Mouse (Mus musculus) adrenal gland, adult 18-20 months (tissue): ENCODE measurements around the gene Cabp1. TPM values are rescaled to one million over a fixed set of nuclear protein-coding genes. Genes with fewer than 3 reads are reported as not detected.

Experiments used
- DNase-seq, 2 experiments: peaks; one replicate each; pipeline ENCODE4 v3.0.0; 2021 to 2022; ENCODE audit warnings: low spot score in 2 of 2
- long read RNA-seq, 2 experiments: library from polyadenylated mRNA; stranded (forward); transcript quantifications; one replicate each; pipeline ENCODE4 v2.0.0; 2021
- total RNA-seq, 2 experiments: library from RNA; stranded (reverse); gene quantifications; 1 replicate in 1 of 2; 2 replicates in 1 of 2; pipeline ENCODE4 v1.2.3; 2021

Cabp1 gene
- total RNA-seq: 10 to 100 TPM; 28.4 to 34.3 TPM
- long read RNA-seq, experiment 1, transcript Cabp1-204 (6 exons, 1,621 nt): major isoform, 13 of 14 reads
- long read RNA-seq, experiment 1, partial matches to known transcripts: 0 of 14 reads
- long read RNA-seq, experiment 1, other reads (novel, unspliced or antisense): 0 of 14 reads
- long read RNA-seq, experiment 2, transcript Cabp1-204 (6 exons, 1,621 nt): major isoform, 36 of 37 reads
- long read RNA-seq, experiment 2, partial matches to known transcripts: 1 of 37 reads
- long read RNA-seq, experiment 2, other reads (novel, unspliced or antisense): 0 of 37 reads

- peak; percentile 54 to 63 for DNase-seq
Observed at GRCm38 (mm10) chr5:115193669-115194625, at the start of gene Cabp1. Cabp1 (minus strand) TSS chr5:115194381.

GRCm38 (mm10) chr5:115240191-115240590 is 46.0 kb upstream of the Cabp1 start:
- no peak for DNase-seq

GRCm38 (mm10) chr5:115238729-115239195 is 44.6 kb upstream of the Cabp1 start:
- DNase-seq: no peak

GRCm38 (mm10) chr5:115237803-115238728 is 43.9 kb upstream of the Cabp1 start:
- peak; percentile 92 to 93 for DNase-seq

- DNase-seq: peak; percentile 90 to 93
Observed at GRCm38 (mm10) chr5:115235786-115236263, 41.6 kb upstream of the Cabp1 start, which contains the start of gene Pop5. Pop5 (plus strand) TSS chr5:115235836.

GRCm38 (mm10) chr5:115235323-115235771 is 41.2 kb upstream of the Cabp1 start:
- DNase-seq: peak; percentile 73 to 76

GRCm38 (mm10) chr5:115234519-115234918 is 40.3 kb upstream of the Cabp1 start:
- no peak for DNase-seq

GRCm38 (mm10) chr5:115233031-115233780 is 39.0 kb upstream of the Cabp1 start:
- DNase-seq: no peak

- no peak for DNase-seq
Observed at GRCm38 (mm10) chr5:115232516-115232915, 38.3 kb upstream of the Cabp1 start.

GRCm38 (mm10) chr5:115231552-115232120 is 37.5 kb upstream of the Cabp1 start:
- DNase-seq: no peak

- DNase-seq: no peak
Observed at GRCm38 (mm10) chr5:115230830-115231551, 36.8 kb upstream of the Cabp1 start.

GRCm38 (mm10) chr5:115222485-115222884 is 28.3 kb upstream of the Cabp1 start:
- DNase-seq: no peak

- DNase-seq: no peak
Observed at GRCm38 (mm10) chr5:115220931-115221640, 26.9 kb upstream of the Cabp1 start.

GRCm38 (mm10) chr5:115217998-115218397 is 23.8 kb upstream of the Cabp1 start:
- DNase-seq: no peak

GRCm38 (mm10) chr5:115215273-115216185 is 21.3 kb upstream of the Cabp1 start:
- no peak for DNase-seq

GRCm38 (mm10) chr5:115214864-115215263 is 20.7 kb upstream of the Cabp1 start:
- DNase-seq: no peak

GRCm38 (mm10) chr5:115212861-115213260 is 18.7 kb upstream of the Cabp1 start:
- DNase-seq: no peak
